Mouse (Mus musculus): ENCODE data around the gene Mif4gd.

DNA sequence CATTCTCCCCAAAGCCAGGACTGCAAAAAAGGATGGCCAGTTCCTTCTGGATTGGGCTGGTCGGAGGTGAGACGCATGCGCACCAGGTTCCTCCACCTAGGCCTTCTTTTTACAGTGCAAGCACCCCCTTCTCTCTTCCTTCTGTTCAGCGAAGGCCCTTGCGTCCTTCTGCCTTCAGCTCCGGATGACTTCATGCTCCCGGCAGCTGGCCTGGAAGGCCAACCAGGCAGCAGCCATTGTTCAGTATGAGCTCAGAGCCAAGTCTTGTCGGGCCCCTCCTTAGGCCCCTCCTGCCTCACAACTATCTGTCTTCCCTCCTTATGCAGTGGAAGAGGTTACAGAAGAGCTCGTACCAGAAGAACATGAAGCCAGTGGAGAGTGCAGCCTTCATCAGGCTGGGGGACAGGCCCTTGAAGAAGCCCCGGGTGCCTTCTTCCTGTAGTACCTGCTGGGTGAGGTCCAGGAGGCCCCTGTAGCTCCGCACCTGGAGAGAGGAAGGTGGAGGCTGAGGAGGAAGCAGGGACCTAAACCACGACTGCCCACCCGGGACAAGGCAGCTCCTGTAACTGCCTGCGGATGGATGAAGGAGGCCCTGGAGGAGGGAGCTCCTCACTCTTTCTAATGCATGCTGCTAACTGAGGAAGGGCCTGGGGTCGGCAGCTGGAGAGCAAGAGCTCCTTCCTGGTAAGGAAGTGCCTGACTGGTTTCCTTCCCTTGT is 2.5 kb upstream of the Mif4gd start:
- TF ChIP-seq POLR2A (IDR thresholded peaks at IDR 0.05; ENCODE audit: borderline replicate concordance, extremely low read depth, insufficient read depth, insufficient read length, poor library complexity, severe bottlenecking), result no peak
- TF ChIP-seq CTCF (IDR thresholded peaks at IDR 0.05; ENCODE audit: borderline replicate concordance, extremely low read depth, insufficient read depth, insufficient read length), result no peak

Data from brain, embryonic 14.5 days (tissue).